In genomic region chr11:70605024-70605566, GRCm38 (mm10) we compare ENCODE assay signal across 8 mouse cellular contexts. TPM values are rescaled to one million over a fixed set of nuclear protein-coding genes. Genes with fewer than 3 reads are reported as not detected.
DNase-seq lines count a peak whose midpoint lies in the region; ATAC-seq and TF ChIP-seq lines count a peak whose summit lies in the region.

No protein-coding gene starts in this region.

- H3K36me3 ChIP-seq in kidney, adult 2 months (ENCODE audit: control insufficient read depth, insufficient read depth, low read length), result no peaks in the 10 kb centered on the region; the same call in none of the 2 replicates
- peaks cover 91% of the 10 kb centered on the region for H3K36me3 ChIP-seq in kidney, embryonic 15.5 days
- H3K36me3 ChIP-seq in liver, postnatal 0 days (replicated peaks; ENCODE audit: insufficient read depth, low read length), result peaks cover 29% of the 10 kb centered on the region
- H3K36me3 ChIP-seq in thymus, adult 2 months (ENCODE audit: control insufficient read depth, insufficient read depth, low read length), result peaks cover 26% of the 10 kb centered on the region

- no peak overlapping the region for H3K4me3 ChIP-seq in kidney, adult 2 months (ENCODE audit: insufficient read depth, low read depth, low read length)
- no peak overlapping the region for H3K4me3 ChIP-seq in kidney, embryonic 15.5 days (replicated peaks)
- no peak overlapping the region for H3K4me3 ChIP-seq in liver, postnatal 0 days (ENCODE audit: low read depth, low read length)
- no peak overlapping the region for H3K4me3 ChIP-seq in thymus, adult 2 months (ENCODE audit: control insufficient read depth, insufficient read depth, low read length)

- TF ChIP-seq POLR2A in kidney, adult 2 months (IDR thresholded peaks at IDR 0.05; ENCODE audit: low read depth, low read length), result no peak
- TF ChIP-seq POLR2A in thymus, adult 2 months (IDR thresholded peaks at IDR 0.05; ENCODE audit: control insufficient read depth, extremely low read depth, insufficient read depth, low read length, poor library complexity), result no peak

- TF ChIP-seq EP300 in liver, postnatal 0 days (IDR thresholded peaks at IDR 0.05; ENCODE audit: low read depth), result no peak

- H3K4me2 ChIP-seq in kidney, embryonic 15.5 days, result no peak overlapping the region
- H3K4me2 ChIP-seq in liver, postnatal 0 days (ENCODE audit: low read depth, low read length), result no peak overlapping the region

- TF ChIP-seq CTCF in kidney, adult 2 months (conservative IDR thresholded peaks at IDR 0.05; ENCODE audit: insufficient read depth, insufficient read length, low read depth, low read length), result peak; percentile 97
- TF ChIP-seq CTCF in liver, postnatal 0 days (IDR thresholded peaks at IDR 0.05; ENCODE audit: low read depth), result peak; percentile 95
- peak; percentile 47; the same call in 1 of the 2 replicates for TF ChIP-seq CTCF in thymus, adult 2 months (IDR thresholded peaks at IDR 0.05; ENCODE audit: borderline replicate concordance, control insufficient read depth, extremely low read depth, insufficient read depth, low read length, poor library complexity)

- H3K27me3 ChIP-seq in kidney, adult 2 months (replicated peaks; ENCODE audit: control insufficient read depth, insufficient read depth, low read length), result no peaks in the 10 kb centered on the region
- H3K27me3 ChIP-seq in kidney, embryonic 15.5 days, result no peaks in the 10 kb centered on the region
- H3K27me3 ChIP-seq in liver, postnatal 0 days (ENCODE audit: insufficient read depth, low read length), result no peaks in the 10 kb centered on the region
- H3K27me3 ChIP-seq in thymus, adult 2 months (ENCODE audit: control insufficient read depth, insufficient read depth, low read length), result no peaks in the 10 kb centered on the region

- peak; percentile 88 for DNase-seq in kidney, adult 2 months
- DNase-seq in c-Kit-positive CD71-positive TER-119-positive erythroid progenitor cells, embryonic 14.5 days (ENCODE audit: low spot score), result peak; percentile 69
- peak; percentile 51 to 65 for DNase-seq in frontal cortex, postnatal 10 days (ENCODE audit: low spot score in 2 of 2)
- peak; percentile 88 for DNase-seq in kidney, adult 9 months
- DNase-seq in liver, postnatal 0 days, result peak; percentile 79
- DNase-seq in ovary, postnatal 10 days (ENCODE audit: low spot score), result peak; percentile 51
- DNase-seq in thymus, adult 2 months, result peak; percentile 77

- H3K4me1 ChIP-seq in kidney, adult 2 months (ENCODE audit: control insufficient read depth, insufficient read depth, low read length), result no peaks in the 10 kb centered on the region
- H3K4me1 ChIP-seq in kidney, embryonic 15.5 days, result peaks cover 15% of the 10 kb centered on the region
- no peaks in the 10 kb centered on the region for H3K4me1 ChIP-seq in liver, postnatal 0 days (ENCODE audit: insufficient read depth)
- no peaks in the 10 kb centered on the region for H3K4me1 ChIP-seq in thymus, adult 2 months (replicated peaks; ENCODE audit: control insufficient read depth, insufficient read depth, low read length)

- no peak for ATAC-seq in kidney, embryonic 15.5 days (replicated peaks; ENCODE audit: low FRiP score)
- ATAC-seq in liver, postnatal 0 days, result peak; percentile 61

- H3K9me3 ChIP-seq in kidney, embryonic 15.5 days (replicated peaks), result no peaks in the 10 kb centered on the region
- no peaks in the 10 kb centered on the region for H3K9me3 ChIP-seq in liver, postnatal 0 days (ENCODE audit: low read length)

- 53% methylated on average over 14 of the region's 14 CpGs for WGBS in kidney, adult 2 months
- 54% methylated on average over 14 of the region's 14 CpGs for WGBS in kidney, embryonic 15.5 days
- 67% methylated on average over 14 of the region's 14 CpGs for WGBS in liver, postnatal 0 days (ENCODE audit: insufficient replicate concordance)
- 67% methylated on average over 14 of the region's 14 CpGs for WGBS in thymus, adult 2 months

- H3K27ac ChIP-seq in kidney, adult 2 months (ENCODE audit: insufficient read depth, low read depth, low read length), result no peak overlapping the region
- no peak overlapping the region for H3K27ac ChIP-seq in kidney, embryonic 15.5 days
- H3K27ac ChIP-seq in liver, postnatal 0 days (ENCODE audit: low read depth), result no peak overlapping the region
- no peak overlapping the region for H3K27ac ChIP-seq in thymus, adult 2 months (ENCODE audit: control insufficient read depth, insufficient read depth, low read length)

- no peak overlapping the region for H3K9ac ChIP-seq in kidney, embryonic 15.5 days
- no peak overlapping the region for H3K9ac ChIP-seq in liver, postnatal 0 days (replicated peaks)

RNA-seq across cellular contexts. Expression of gene 4930544D05Rik, which starts 10.6 kb away (rescaled TPM):
- 0.29 TPM in 1 of 2 replicates, not detected in the other for polyA plus RNA-seq in kidney, adult 2 months (2012; rRNA removed)
- polyA plus RNA-seq in kidney, embryonic 15.5 days (2015; fragmentation: Nextera tagmentation; extraction: Ambion mirVana), result not detected in 2 replicates
- not detected in 2 replicates for polyA plus RNA-seq in liver, postnatal 0 days (2015; fragmentation: Nextera tagmentation; extraction: Ambion mirVana)
- polyA plus RNA-seq in thymus, adult 2 months (2012; rRNA removed), result 0.15 TPM in 1 of 2 replicates, not detected in the other

RNA-seq across cellular contexts. Expression of gene Chrne, which starts 13.9 kb away (rescaled TPM):
- polyA plus RNA-seq in kidney, adult 2 months (2012; rRNA removed), result 0.86 and 1.0 TPM in 2 replicates
- polyA plus RNA-seq in kidney, embryonic 15.5 days (2015; fragmentation: Nextera tagmentation; extraction: Ambion mirVana), result 0.27 TPM in 1 of 2 replicates, not detected in the other
- 0.19 TPM in 1 of 2 replicates, not detected in the other for polyA plus RNA-seq in liver, postnatal 0 days (2015; fragmentation: Nextera tagmentation; extraction: Ambion mirVana)
- polyA plus RNA-seq in thymus, adult 2 months (2012; rRNA removed), result 0.53 and 1.1 TPM in 2 replicates

RNA-seq across cellular contexts. Expression of gene Gp1ba, which starts 33.8 kb away (rescaled TPM):
- polyA plus RNA-seq in kidney, adult 2 months (2012; rRNA removed), result 0.03 TPM in 1 of 2 replicates, not detected in the other
- polyA plus RNA-seq in kidney, embryonic 15.5 days (2015; fragmentation: Nextera tagmentation; extraction: Ambion mirVana), result 0.19 and 0.30 TPM in 2 replicates
- polyA plus RNA-seq in liver, postnatal 0 days (2015; fragmentation: Nextera tagmentation; extraction: Ambion mirVana), result 3.5 and 4.1 TPM in 2 replicates
- polyA plus RNA-seq in thymus, adult 2 months (2012; rRNA removed), result 0.04 TPM in 2 replicates

RNA-seq across cellular contexts. Expression of gene Rnf167, which starts 41.9 kb away (rescaled TPM):
- polyA plus RNA-seq in kidney, adult 2 months (2012; rRNA removed), result 118 and 123 TPM in 2 replicates
- 115 and 122 TPM in 2 replicates for polyA plus RNA-seq in kidney, embryonic 15.5 days (2015; fragmentation: Nextera tagmentation; extraction: Ambion mirVana)
- 54.8 and 55.3 TPM in 2 replicates for polyA plus RNA-seq in liver, postnatal 0 days (2015; fragmentation: Nextera tagmentation; extraction: Ambion mirVana)
- polyA plus RNA-seq in thymus, adult 2 months (2012; rRNA removed), result 285 and 346 TPM in 2 replicates

RNA-seq across cellular contexts. Expression of gene Slc25a11, which starts 42.2 kb away (rescaled TPM):
- 281 and 284 TPM in 2 replicates for polyA plus RNA-seq in kidney, adult 2 months (2012; rRNA removed)
- 178 and 186 TPM in 2 replicates for polyA plus RNA-seq in kidney, embryonic 15.5 days (2015; fragmentation: Nextera tagmentation; extraction: Ambion mirVana)
- polyA plus RNA-seq in liver, postnatal 0 days (2015; fragmentation: Nextera tagmentation; extraction: Ambion mirVana), result 140 and 143 TPM in 2 replicates
- polyA plus RNA-seq in thymus, adult 2 months (2012; rRNA removed), result 132 and 162 TPM in 2 replicates

Comparison
In these comparisons a context has a peak if more than half of its experiments do, and no peak if none do; other contexts are left out.
1. CTCF ChIP-seq: peak in every context shown above with its lines; median percentile 97 in kidney, adult 2 months; 95 in liver, postnatal 0 days; 47 in thymus, adult 2 months.